Mouse (Mus musculus) common myeloid progenitor, adult 5-6 weeks (primary cell): ENCODE measurements around the gene Pik3ap1. TPM values are rescaled to one million over a fixed set of nuclear protein-coding genes. Genes with fewer than 3 reads are reported as not detected.

Experiments used
- ATAC-seq: replicated peaks from 2 replicates; pipeline ENCODE4 v1.8.0; 2016; ENCODE audit warnings: low read depth, mild to moderate bottlenecking, moderate TSS enrichment, inconsistent platforms; ENCODE audit not compliant: poor library complexity, severe bottlenecking
- total RNA-seq: library from RNA; stranded (forward); fragments of 200-1000, 187-1606 nt; gene quantifications from 2 replicates; pipeline ENCODE4 v1.2.3, GENCODE M21; 2017

The Pik3ap1 gene
- total RNA-seq, 1 experiment from 2014 or later, result 10.2 TPM

DNA sequence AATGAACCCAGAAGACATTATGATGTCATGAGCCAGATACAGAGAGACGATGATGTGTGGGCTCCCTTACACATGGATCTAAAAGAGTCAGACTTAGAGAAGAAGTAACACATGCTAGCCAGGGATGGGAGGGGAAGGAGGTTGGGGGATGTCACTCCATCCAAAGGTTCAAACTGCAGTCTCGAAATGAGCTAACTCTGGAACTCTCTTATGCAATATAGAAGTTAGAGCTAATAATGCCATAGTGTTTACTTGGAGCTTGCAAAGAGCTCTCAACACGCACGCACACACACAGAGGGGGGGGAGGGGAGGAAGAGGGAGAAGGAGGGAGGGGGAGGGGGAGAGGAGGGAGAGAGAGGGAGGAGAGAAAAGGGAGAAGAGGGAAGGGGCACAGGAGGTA lies 13.5 kb downstream of the Pik3ap1 start:
- no peak for ATAC-seq

DNA sequence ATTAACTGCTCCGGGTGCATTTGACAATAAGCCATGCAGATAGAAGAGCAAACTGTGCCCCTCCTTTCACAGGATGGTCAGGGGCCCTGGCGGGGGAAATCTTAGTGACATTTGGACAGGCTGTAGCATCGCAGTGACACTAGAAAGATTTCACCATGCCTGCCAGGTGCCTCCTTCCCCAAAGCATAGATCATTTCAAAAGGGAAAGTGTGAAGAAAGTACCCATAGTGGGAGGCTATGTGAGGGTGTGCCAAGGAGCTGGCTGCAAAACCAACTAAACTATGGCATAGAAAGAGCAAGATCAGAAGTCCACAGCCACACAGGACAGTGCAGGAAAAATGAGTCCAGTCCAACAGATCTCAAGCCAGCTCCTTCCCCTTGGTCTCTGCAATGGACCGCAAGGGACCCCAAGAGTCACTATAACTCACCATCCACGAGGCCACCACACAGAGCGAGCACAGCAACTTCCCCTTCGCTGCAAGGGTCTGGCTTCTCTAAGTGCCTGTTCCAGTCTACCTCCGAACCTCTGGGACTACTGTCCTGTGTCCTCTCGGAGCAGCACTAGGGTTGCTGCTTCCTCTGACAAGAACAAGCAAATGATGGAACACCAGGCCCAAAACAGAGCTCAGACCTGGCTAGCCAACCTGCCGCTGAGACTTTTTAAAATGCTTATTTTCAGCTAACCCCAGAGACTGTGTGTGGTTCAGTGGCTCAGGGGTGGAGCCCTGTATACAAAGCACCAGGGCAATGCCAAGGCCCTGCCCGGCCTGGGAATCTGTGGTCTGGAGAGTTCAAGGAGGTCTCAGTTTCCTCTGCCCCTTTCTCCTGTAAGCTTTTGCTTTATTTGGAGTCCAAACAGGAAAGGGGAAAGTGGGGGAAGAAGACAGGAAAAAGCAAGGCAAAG lies 15.1 kb downstream of the Pik3ap1 start:
- ATAC-seq, result peak; percentile 70

DNA sequence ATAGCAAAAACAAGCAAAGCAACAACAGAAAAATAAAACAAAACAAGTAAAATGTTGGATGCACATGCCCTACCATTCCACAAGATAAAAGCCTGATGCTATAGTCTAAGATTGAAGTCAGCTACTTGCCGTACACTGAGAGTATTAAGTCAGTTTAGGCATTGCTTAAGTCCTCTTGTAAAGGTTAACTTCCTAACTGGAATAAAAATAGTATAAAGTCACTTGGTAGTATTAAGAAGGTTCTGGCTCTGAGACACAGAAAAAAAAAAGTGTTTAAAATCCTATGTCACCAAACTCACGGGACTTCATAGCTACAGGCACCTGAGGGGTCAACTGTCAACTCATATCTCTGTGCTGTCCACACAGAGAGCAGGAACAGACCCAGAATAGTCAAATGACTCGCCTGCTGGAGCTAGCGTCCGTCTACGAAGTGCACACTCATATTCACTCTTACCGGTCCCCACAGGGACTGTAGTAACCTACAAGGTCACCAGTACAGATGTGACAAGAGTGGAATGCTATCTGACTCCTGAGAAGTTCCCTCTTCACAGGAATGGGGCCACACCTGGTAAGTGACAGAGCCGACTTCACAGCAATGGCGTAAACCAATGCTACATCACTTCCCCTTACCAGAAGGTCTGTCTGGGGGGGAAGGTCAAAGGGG lies 17.9 kb downstream of the Pik3ap1 start:
- peak; percentile 3; the same call in 1 of the 2 replicates for ATAC-seq

DNA sequence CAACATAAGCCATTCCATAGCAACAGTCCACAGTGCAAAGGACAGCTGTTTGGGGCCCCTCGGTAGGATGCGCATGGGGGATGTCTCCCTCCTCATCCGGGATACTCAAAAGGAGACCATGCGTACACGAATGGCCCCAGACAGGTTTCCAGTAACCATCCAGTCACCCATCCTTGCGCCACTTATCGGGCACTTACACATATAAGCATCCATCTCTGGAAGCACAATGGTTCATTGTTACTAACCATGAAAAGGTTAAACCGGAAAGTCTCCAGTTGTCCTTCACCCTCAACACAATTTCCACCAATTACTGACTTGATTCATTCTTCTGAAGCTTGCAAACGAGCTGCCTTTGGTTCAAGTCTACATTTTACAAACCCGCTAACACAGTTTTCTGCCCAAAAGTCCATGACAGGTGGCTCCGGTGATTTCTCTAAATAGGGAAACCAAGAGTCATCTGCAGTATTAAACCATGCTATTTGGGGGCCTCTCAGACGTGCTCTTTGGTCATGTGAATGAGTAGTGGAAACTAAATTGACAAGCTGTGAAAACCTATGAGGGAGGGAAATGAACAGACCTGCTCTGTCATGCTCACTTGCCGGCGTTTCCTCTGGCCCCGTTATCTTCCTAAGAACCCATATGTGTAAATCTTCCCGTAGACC lies 18.6 kb downstream of the Pik3ap1 start:
- ATAC-seq, result peak; percentile 27; the same call in 1 of the 2 replicates

DNA sequence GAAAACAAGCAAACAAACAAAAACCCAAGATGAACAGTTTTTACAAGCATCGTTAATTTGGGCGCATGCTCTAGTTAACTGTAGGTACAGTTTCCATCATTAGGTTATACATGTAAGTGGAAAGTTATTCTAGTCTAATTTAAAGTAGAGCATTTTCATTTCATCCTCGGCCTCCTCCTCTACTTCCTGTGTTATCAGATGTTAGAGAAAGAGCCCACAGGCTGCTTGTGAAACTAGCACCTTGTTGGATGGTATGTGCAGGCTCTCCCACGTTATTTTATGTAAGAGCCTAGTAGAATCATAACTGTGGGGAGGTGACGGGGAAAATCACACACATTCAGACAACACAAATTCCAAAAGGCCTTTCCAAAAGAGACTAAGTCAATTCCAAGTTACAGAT lies 19.3 kb downstream of the Pik3ap1 start:
- ATAC-seq, result no peak

DNA sequence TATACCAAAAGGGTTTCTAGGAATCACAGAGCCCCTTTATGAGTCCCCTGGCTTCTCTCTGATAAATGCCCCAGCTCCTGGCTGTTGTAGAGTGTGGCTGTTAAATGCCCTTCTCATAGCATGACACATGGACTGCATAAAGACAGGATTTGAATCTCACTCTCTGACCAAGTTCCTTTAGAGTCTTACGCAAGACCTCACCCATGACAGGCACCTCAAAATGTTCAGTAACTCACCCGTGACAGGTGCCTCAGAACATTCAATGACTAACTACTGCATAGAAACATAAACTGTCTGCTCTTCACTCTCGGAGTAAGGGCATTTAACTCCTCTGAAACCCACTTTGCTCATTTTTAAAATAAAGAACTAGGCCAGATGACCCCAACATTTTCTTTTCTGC lies 20.4 kb downstream of the Pik3ap1 start:
- ATAC-seq, result no peak

DNA sequence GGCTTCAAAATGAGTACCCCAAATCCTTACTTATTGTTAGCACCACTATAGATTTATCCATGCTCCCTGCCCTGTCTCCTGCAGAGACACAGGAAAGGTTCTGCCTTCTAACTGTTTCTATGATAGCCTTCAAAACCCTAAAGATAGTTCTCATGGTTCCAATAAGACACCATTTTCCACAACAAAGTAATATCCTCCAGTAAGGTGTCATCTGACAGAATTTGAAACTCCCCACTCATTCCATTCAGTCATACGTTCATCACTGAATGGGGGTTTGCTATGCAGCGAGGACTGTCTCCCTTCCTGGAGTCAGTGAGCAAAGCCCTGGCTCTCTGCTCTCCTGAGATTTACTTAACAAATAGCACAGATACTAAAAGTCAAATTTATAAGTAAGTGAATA lies 21.9 kb downstream of the Pik3ap1 start:
- no peak for ATAC-seq

DNA sequence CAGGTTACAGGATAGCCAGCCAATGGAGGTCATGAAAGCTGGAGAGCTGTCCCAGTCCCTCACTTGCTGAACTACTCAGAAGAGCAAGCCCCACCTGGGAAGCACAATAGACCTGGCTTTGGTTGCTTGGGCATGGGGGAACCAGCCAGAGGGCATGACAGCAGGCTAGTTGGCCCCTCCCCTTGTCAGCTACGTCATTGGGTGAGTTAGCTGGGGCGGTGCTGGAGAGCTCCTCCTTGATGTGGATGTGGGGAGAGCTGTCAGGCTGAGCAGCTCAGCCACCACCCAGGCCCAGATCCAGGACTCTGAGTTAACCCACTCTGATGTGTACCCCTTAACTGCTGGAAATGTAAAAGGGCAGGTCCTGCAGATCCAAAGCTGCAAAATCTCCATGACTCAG lies 24.4 kb downstream of the Pik3ap1 start:
- ATAC-seq, result peak; percentile 82

DNA sequence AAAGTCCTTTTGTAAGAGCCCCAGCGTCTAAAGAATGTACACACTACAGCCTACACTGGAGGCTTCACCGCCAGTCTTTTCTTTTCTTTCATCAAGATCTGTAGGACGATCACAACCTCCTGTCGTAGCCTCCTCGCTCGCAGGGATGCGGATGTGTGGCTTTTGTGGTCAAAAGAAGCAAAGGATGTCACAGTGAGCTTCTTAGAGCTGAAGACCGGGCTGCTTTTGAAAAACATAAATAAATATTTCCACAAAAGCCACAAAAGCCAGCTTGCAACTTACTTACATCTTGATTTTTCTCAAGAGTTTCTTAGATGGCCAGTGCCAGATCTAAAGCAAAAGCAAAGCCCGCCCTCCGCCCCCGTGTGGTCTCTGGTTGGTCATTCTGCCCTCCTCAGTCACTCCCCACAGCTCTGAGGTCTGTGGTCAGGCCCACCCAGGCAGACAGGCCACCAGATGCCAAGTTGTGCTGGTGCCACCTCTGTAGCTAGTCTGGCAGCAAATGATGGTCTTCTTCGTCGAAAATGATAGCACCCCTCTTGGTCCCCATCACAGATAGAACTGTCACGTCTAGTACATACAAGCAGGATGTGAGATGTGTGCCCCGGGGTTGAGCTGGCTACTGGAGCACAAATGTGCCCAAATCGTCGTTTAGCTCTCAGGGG lies 30.5 kb downstream of the Pik3ap1 start:
- peak; percentile 93 for ATAC-seq

DNA sequence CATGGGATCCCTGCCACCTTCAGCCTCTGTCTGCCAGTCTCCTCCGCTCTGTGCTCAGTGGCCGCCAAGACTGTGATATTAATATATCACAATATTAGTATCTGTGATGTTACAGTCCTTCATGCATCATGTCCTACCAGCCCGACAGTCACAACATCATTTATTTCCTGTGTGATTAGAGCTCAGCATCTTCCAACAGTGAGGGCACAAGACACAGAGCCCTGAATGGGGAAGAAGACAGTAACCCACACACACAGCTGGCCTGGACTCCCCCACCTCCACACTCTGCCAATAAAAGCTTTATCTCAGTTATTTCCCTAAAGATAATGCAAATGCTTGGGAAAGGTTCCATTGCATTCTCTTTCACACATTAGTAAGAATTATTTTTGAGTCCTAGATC lies 35.3 kb downstream of the Pik3ap1 start:
- ATAC-seq, result no peak

DNA sequence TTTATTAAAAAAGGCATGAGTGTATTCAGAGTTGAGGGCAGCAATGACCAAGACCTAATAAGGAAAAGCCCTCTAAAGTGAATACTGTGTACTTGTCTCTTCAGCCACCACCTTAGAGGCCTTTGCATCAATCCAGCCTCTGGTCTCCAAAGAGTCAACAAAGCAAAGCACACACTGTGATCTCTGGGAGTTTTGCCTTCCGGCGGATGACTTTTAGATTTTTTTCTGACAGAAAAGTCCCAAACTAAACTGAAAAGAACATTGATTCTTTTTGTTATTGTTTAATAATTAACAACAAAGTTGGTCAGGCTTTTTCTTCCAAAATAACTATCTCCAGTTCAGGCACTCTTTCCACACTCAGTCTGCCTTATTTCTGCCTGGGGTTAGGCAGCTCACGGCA lies 36.7 kb downstream of the Pik3ap1 start:
- ATAC-seq, result no peak

DNA sequence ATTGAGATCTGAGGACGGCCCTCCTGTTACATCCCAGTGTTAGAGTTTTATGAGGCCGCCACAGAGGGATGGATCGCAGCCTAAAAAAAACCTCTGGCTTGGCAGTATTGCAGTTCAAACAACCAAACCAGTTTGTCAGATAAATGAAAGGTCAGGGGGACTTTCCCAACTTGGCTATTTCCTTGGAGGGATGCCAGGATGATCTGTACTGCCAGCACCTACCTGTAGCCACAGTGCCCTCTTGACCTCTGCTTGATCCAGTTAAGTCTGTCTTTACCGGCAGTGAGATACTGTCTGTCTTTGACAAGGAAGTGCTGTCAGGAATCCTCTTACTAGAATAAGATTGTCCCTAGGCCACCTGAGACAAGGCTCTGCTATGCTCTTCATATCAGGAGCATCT lies 37.6 kb downstream of the Pik3ap1 start:
- no peak for ATAC-seq

DNA sequence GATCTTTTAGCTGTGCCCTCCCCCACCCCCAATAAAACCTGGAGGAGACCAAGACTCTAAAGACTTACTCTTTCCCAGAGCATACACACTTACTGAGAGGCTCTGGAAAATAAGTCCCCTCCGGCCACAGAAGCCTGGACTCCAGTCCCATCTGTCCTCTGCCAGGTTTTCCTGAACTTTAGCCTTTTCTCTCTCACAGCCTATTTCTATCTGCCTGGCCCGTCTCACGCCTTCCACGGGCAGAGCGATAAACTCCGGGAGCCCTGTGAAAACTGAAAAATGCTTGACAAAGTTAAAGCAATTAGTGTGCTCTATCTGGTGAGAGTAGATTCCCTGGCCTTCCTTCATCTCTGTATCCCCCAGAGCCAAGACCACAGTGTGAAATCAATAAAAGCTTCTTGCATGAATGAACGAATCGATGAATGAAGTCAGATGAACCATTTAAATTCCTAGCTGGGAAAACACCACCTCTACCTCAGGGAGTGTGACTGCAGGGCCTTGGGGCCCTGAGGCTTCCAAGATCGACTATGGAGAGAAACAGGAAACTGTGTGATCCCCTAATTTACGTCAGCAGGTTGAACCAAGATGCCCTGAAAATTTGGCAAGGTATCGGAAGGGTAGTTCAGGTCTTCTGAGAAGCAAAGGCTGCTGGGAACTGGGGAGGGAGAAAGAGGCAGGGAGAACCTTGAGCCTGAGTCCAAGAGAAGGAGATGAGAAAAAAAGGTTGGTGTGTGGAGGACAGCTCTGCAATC lies 38.6 kb downstream of the Pik3ap1 start:
- no peak for ATAC-seq

DNA sequence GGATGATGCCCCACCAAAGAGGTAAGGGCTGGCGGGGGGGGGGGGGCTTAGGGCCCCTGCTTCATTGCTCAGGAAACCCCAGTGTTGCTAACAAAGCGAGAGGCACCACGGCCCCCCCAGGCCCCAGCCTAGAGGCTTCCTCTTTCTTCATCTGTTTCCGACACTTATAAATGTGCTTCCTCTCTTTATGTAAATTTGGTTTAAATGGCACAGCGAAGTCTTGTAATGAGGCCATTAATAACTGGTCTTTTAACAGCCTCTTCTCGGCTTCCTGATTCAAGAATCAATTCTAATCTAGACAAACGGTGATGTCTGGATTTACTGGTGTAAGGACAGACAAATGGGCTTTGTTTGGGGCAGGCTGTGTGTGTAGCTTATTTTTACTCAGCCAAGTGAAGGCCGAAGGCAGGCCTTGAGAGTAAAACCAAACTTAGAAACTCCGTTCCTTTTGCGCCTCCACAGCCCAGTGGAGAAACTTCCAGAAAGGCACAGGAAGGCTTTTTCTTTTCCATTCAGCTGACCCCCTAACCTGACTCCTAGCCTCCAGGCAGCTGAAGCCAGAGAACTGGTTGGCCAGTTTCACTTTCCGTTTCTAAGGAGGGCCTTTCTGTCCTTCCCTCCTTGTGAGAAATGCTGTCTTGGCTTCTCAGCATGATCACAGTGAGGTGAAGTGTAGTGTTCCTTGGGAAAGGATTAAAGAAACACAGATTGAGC lies 39.7 kb downstream of the Pik3ap1 start:
- peak; percentile 81 for ATAC-seq

DNA sequence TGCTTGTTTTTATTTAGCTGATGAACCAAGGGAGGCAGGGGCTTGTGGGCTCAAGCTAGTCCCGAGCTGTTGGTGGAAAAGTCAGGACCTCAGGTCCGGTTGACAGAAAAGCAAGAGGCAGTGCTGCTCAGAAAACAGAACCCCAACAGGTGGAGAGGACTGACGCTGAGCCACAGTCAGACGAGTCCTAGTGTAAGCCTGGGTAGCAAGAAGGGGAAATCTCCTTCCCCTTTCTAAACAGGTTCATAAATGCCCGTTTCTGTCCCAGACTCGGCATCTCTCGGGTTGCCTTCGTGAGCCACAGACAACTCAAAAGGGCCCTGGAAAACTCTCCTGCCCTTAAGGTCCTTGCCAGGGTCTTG lies 40.3 kb downstream of the Pik3ap1 start:
- ATAC-seq, result peak; percentile 48; the same call in 1 of the 2 replicates

DNA sequence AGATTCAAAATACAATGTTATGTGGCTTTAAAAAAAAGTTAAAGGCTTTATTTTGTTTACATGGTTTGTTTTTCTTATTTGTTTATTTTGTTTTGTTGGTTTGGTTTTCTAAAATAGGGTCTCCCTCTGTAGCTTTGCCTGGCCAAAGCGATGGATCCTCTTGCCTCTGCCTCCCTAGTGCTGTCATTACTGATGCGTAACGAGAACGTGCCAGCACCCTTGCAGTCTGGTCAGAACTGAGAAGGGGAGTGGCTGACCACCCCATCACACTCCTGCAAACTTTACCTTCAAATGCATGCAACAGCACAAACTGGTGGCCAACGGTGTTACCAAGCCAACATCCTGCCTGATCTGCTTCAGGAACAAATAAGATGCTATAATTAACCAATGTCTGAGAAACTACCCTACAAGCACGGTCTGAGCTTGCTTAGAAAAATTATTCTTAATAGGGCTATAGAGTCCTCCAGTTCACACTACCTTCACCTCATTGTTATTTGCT lies 42.3 kb downstream of the Pik3ap1 start:
- ATAC-seq, result no peak

DNA sequence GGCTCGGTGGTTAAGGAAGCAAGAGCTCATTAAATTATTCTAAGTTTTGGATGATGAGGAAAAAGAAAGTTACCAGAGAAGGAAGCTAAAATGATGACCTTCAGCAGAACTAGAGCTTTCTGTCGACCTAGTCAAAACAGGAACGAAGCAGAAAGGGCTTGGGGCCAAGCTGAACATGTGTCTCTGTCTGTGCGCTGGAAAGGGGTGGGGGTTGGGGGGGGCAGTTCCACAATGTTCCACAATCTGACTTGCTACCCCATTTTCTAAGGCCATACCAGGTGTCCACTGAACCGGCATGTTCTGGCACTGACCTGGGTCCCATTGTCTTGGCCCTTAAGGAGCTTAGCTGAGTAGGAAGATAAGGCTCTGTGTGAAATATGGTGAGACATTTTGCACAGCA lies 43.2 kb downstream of the Pik3ap1 start:
- ATAC-seq, result no peak

DNA sequence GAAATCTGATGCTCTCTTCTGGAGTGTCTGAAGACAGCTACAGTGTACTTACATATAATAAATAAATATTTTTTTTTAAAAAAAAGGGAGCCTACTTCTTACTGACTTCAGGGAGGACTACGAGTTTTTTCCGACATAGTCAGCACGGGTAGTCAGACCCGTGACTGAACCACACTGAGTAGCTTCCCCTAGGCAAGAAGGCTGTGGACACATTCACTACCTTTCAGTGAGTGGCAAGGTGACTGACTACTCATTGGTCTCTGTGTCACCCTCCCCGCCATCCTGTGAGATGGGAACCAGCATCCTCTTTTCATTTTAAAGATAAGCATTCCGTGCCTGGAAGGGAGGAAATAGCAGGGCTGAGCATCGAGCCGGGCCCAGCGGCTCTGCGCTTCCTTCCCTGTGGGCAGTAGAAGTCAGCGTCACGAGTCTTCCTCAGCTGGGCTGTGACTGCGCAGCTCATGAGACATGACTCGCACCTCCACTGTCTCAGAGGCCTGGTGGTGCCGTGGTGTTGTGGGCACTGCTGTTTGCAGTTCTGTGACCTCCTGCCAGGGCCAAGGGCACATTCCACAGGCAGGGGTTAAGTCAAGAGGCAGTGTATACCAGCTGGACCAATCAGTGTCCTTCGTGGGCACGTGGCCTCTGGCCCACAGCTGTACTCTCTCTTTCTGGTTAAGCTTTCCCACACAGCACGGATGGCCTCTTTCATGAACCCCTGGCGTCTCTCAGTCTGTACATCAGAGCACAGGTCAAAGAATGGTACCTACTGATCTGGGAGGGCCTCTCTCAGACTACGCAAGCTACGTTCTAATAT lies 45.7 kb downstream of the Pik3ap1 start:
- ATAC-seq, result peak; percentile 81
